Mouse (Mus musculus): ENCODE data around the gene Psg22. TPM values are rescaled to one million over a fixed set of nuclear protein-coding genes. Genes with fewer than 3 reads are reported as not detected.
"Not testable (repeated sequence)": the region's sequence is repeated elsewhere in the genome, so short reads cannot be mapped to it uniquely, and the experiment has no call there.

The Psg22 gene
- polyA plus RNA-seq, 1 experiment = not detected

GRCm38 (mm10) chr7:18715546-18715945 lies 2.3 kb upstream of the Psg22 start:
- H3K4me1 ChIP-seq (ENCODE audit: control insufficient read depth, insufficient read depth, low read length) = no peaks in the 10 kb centered on the region
- TF ChIP-seq CTCF (IDR thresholded peaks at IDR 0.05; ENCODE audit: low read depth, low read length) = no peak
- TF ChIP-seq POLR2A (IDR thresholded peaks at IDR 0.05; ENCODE audit: insufficient read depth, low read length) = no peak
- no peak for TF ChIP-seq EP300 (IDR thresholded peaks at IDR 0.05; ENCODE audit: insufficient read depth, low read depth, low read length)
- no peak overlapping the region for H3K27ac ChIP-seq (ENCODE audit: insufficient read depth, low read length)
- no peak overlapping the region for H3K4me3 ChIP-seq (ENCODE audit: low read depth, low read length)
- H3K27me3 ChIP-seq (ENCODE audit: control insufficient read depth, insufficient read depth, low read length, poor library complexity, severe bottlenecking) = no peaks in the 10 kb centered on the region
- peaks cover 7% of the 10 kb centered on the region for H3K9me3 ChIP-seq (replicated peaks; ENCODE audit: control insufficient read depth, insufficient read depth, low read length, poor library complexity, severe bottlenecking)
- H3K36me3 ChIP-seq (ENCODE audit: control insufficient read depth, insufficient read depth, low read length, poor library complexity, severe bottlenecking) = no peaks in the 10 kb centered on the region
- no peak overlapping the region for H3K9ac ChIP-seq (ENCODE audit: low read depth, poor library complexity, severe bottlenecking)

GRCm38 (mm10) chr7:18724001-18724400 lies 6.1 kb downstream of the Psg22 start:
- H3K4me1 ChIP-seq (ENCODE audit: control insufficient read depth, insufficient read depth, low read length) = no peaks in the 10 kb centered on the region
- H3K36me3 ChIP-seq (ENCODE audit: control insufficient read depth, insufficient read depth, low read length, poor library complexity, severe bottlenecking) = no peaks in the 10 kb centered on the region
- H3K27me3 ChIP-seq (ENCODE audit: control insufficient read depth, insufficient read depth, low read length, poor library complexity, severe bottlenecking) = no peaks in the 10 kb centered on the region
- H3K4me3 ChIP-seq (ENCODE audit: low read depth, low read length) = no peak overlapping the region
- no peak overlapping the region for H3K9ac ChIP-seq (ENCODE audit: low read depth, poor library complexity, severe bottlenecking)
- TF ChIP-seq POLR2A (IDR thresholded peaks at IDR 0.05; ENCODE audit: insufficient read depth, low read length) (no peak), EP300 (IDR thresholded peaks at IDR 0.05; ENCODE audit: insufficient read depth, low read depth, low read length) (no peak), CTCF (IDR thresholded peaks at IDR 0.05; ENCODE audit: low read depth, low read length) (no peak)
- H3K9me3 ChIP-seq (replicated peaks; ENCODE audit: control insufficient read depth, insufficient read depth, low read length, poor library complexity, severe bottlenecking) = no peaks in the 10 kb centered on the region
- H3K27ac ChIP-seq (ENCODE audit: insufficient read depth, low read length) = no peak overlapping the region

- not testable (repeated sequence) for H3K36me3 ChIP-seq (ENCODE audit: control insufficient read depth, insufficient read depth, low read length, poor library complexity, severe bottlenecking); H3K4me1 ChIP-seq (ENCODE audit: control insufficient read depth, insufficient read depth, low read length)
Observed at GRCm38 (mm10) chr7:18725931-18726330, 8.0 kb downstream of the Psg22 start.

DNA sequence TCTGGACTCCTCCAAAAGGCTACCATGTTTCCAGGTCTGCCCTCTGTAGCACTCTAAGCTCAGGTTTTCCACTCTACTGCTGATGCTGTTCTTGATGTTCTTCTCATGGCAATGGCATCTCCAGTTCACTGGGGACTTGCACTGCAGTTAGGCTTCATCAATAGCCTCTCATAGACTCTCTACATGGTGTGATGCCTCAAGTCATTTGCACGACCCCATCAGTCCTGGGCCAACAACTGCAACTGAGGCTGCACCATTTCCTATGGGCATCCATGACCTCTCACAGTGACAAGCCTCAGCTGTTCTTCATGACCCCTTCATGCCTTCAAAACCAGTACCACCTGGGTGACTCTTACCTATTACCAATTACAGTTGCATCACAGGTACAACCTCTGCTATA lies 10.5 kb downstream of the Psg22 start:
- no peaks in the 10 kb centered on the region for H3K4me1 ChIP-seq (ENCODE audit: control insufficient read depth, insufficient read depth, low read length)
- H3K27me3 ChIP-seq (ENCODE audit: control insufficient read depth, insufficient read depth, low read length, poor library complexity, severe bottlenecking) = no peaks in the 10 kb centered on the region
- no peak overlapping the region for H3K9ac ChIP-seq (ENCODE audit: low read depth, poor library complexity, severe bottlenecking)
- no peak overlapping the region for H3K4me3 ChIP-seq (ENCODE audit: low read depth, low read length)
- TF ChIP-seq POLR2A (IDR thresholded peaks at IDR 0.05; ENCODE audit: insufficient read depth, low read length) (no peak), CTCF (IDR thresholded peaks at IDR 0.05; ENCODE audit: low read depth, low read length) (no peak), EP300 (IDR thresholded peaks at IDR 0.05; ENCODE audit: insufficient read depth, low read depth, low read length) (no peak)
- no peaks in the 10 kb centered on the region for H3K36me3 ChIP-seq (ENCODE audit: control insufficient read depth, insufficient read depth, low read length, poor library complexity, severe bottlenecking)
- no peak overlapping the region for H3K27ac ChIP-seq (ENCODE audit: insufficient read depth, low read length)
- no peaks in the 10 kb centered on the region for H3K9me3 ChIP-seq (replicated peaks; ENCODE audit: control insufficient read depth, insufficient read depth, low read length, poor library complexity, severe bottlenecking)

More at GRCm38 (mm10) chr7:18725931-18726330, 8.0 kb downstream of the Psg22 start:
- H3K9ac ChIP-seq (ENCODE audit: low read depth, poor library complexity, severe bottlenecking); H3K27me3 ChIP-seq (ENCODE audit: control insufficient read depth, insufficient read depth, low read length, poor library complexity, severe bottlenecking); H3K27ac ChIP-seq (ENCODE audit: insufficient read depth, low read length); H3K9me3 ChIP-seq (replicated peaks; ENCODE audit: control insufficient read depth, insufficient read depth, low read length, poor library complexity, severe bottlenecking); H3K4me3 ChIP-seq (ENCODE audit: low read depth, low read length): not testable (repeated sequence)

DNA sequence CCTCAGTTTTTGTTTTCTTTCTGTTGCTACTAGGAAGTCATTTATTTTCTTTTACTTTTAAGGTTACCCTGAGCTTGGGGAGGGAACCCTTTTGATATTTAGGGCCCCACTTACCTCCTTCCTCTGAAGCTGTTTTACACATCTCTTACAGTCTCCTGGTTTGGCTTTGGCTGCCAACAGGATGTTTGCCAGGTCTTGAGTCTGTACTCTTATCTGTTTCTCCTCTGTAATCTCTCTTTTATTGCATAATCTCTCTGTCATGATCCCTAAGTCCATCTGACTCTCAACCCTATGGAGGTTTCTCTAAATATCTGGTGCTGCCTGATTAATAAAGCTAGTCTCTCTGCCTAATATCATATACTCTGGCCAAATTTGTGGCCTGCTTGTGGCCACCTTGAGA lies 15.2 kb downstream of the Psg22 start:
- Histone ChIP-seq H3K4me1 (ENCODE audit: control insufficient read depth, insufficient read depth, low read length) (no peaks in the 10 kb centered on the region), H3K36me3 (ENCODE audit: control insufficient read depth, insufficient read depth, low read length, poor library complexity, severe bottlenecking) (no peaks in the 10 kb centered on the region), H3K4me3 (ENCODE audit: low read depth, low read length) (no peak overlapping the region), H3K27ac (ENCODE audit: insufficient read depth, low read length) (no peak overlapping the region), H3K9ac (ENCODE audit: low read depth, poor library complexity, severe bottlenecking) (no peak overlapping the region), H3K27me3 (ENCODE audit: control insufficient read depth, insufficient read depth, low read length, poor library complexity, severe bottlenecking) (no peaks in the 10 kb centered on the region), H3K9me3 (replicated peaks; ENCODE audit: control insufficient read depth, insufficient read depth, low read length, poor library complexity, severe bottlenecking) (no peaks in the 10 kb centered on the region)
- no peak for TF ChIP-seq EP300 (IDR thresholded peaks at IDR 0.05; ENCODE audit: insufficient read depth, low read depth, low read length)
- TF ChIP-seq CTCF (IDR thresholded peaks at IDR 0.05; ENCODE audit: low read depth, low read length) = no peak
- TF ChIP-seq POLR2A (IDR thresholded peaks at IDR 0.05; ENCODE audit: insufficient read depth, low read length) = no peak

DNA sequence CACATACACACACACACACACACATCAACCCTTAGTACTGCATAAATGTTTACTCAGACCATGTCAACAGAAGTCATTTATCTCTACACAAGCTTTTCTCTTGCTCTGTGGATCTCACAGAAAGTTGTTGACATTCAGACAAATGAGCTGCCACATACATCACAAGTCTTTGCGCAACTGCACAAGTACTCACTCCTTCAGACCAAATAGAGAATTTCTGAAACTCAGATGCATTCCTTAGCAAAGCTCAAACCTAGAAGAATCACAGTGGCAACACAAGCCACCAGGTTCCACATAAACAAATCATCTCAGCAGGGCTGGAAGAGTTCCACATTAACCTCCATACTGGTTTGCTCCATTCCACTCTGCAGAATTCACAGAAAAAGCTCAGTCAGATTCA lies 16.6 kb downstream of the Psg22 start:
- Histone ChIP-seq H3K27ac (ENCODE audit: insufficient read depth, low read length) (no peak overlapping the region), H3K36me3 (ENCODE audit: control insufficient read depth, insufficient read depth, low read length, poor library complexity, severe bottlenecking) (no peaks in the 10 kb centered on the region), H3K4me3 (ENCODE audit: low read depth, low read length) (no peak overlapping the region), H3K27me3 (ENCODE audit: control insufficient read depth, insufficient read depth, low read length, poor library complexity, severe bottlenecking) (no peaks in the 10 kb centered on the region), H3K4me1 (ENCODE audit: control insufficient read depth, insufficient read depth, low read length) (no peaks in the 10 kb centered on the region), H3K9me3 (replicated peaks; ENCODE audit: control insufficient read depth, insufficient read depth, low read length, poor library complexity, severe bottlenecking) (no peaks in the 10 kb centered on the region), H3K9ac (ENCODE audit: low read depth, poor library complexity, severe bottlenecking) (no peak overlapping the region)
- TF ChIP-seq POLR2A (IDR thresholded peaks at IDR 0.05; ENCODE audit: insufficient read depth, low read length) = no peak
- no peak for TF ChIP-seq EP300 (IDR thresholded peaks at IDR 0.05; ENCODE audit: insufficient read depth, low read depth, low read length)
- no peak for TF ChIP-seq CTCF (IDR thresholded peaks at IDR 0.05; ENCODE audit: low read depth, low read length)

Measured in ES-Bruce4 (cell line).